Mouse (Mus musculus): ENCODE measurements around the gene Ccdc62.

- TF ChIP-seq POLR2A (IDR thresholded peaks at IDR 0.05; ENCODE audit: borderline replicate concordance, low read depth, low read length) (no peak), CTCF (IDR thresholded peaks at IDR 0.05; ENCODE audit: low read depth, low read length) (no peak)
Observed at GRCm38 (mm10) chr5:124018651-124019050, 88.2 kb downstream of the Ccdc62 start.
